Mouse (Mus musculus): ENCODE data around the gene Golga5.
"Not testable (repeated sequence)": the region's sequence is repeated elsewhere in the genome, so short reads cannot be mapped to it uniquely, and the experiment has no call there.

Golga5 gene

DNA sequence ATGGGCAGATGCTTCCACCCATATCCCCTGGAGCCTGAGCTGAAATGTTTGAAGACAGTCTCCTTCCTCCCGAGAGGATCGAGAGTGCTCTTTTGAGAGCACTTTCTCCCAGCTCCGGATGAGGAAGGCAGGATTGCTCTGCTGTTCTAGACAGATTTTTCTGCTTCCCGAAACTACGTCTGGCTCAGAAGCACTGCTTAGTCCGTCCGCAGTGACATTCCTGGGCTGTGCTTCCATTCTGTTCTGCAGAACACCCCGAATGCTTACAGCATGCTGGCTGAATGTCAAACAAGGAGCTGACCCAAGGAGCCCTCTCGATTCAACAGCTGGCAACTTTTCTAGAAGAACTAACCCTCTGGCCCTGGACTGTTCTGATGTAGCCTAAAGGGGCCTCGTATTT, 18.5 kb upstream of the Golga5 start:
- no peak for DNase-seq

DNA sequence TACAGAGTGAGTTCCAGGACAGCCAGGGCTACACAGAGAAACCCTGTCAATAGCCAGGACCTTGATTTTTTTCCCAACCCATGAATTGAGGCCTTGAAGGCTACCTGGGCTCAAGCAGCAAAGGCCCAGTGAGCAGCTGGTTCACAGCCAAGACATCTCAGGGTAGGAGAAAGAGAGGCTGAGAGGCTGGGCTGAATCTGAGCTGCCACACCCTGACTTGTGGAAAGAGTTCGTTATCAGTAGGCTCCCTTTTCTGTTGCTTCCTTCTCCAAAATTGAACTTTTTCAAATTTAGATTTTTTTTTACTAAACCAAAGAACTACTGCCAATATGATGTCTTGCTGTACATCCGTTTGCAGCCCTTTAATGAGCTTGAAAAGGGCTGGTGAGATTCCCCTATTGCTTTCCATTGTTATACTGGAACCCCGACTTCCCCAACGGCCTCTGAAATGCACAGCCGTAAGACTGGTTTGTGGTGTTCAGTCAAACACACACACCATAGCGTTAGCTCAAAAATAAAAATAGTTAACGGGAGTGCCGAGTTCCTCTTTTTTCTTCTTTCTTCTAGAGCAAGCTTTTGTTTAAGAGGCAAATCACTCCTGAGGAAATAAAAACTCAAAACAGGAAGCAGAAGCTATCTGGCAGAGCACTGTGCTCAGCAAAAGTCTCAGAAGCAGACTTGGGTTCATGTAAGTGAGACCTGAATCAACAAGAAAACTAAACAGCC, 17.6 kb upstream of the Golga5 start:
- DNase-seq = no peak

DNA sequence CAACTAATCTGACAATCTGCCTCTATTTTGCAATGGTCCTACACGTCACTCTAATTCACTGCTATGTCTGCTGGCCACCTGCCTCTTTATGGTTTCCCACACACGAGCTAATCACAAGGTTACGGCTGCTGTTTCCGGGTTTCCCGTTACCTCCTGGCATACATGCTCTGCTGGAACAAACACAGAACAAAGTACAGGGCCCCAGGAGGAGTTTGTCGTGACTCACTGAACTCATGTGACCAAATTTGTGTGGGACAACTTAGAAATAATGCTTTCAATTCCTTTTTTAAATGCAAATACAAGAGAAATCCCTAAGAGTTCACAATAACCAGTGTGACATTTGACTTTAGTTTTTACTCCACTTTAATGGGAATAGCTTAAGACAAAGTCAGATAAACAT, 15.4 kb upstream of the Golga5 start:
- DNase-seq = no peak

DNA sequence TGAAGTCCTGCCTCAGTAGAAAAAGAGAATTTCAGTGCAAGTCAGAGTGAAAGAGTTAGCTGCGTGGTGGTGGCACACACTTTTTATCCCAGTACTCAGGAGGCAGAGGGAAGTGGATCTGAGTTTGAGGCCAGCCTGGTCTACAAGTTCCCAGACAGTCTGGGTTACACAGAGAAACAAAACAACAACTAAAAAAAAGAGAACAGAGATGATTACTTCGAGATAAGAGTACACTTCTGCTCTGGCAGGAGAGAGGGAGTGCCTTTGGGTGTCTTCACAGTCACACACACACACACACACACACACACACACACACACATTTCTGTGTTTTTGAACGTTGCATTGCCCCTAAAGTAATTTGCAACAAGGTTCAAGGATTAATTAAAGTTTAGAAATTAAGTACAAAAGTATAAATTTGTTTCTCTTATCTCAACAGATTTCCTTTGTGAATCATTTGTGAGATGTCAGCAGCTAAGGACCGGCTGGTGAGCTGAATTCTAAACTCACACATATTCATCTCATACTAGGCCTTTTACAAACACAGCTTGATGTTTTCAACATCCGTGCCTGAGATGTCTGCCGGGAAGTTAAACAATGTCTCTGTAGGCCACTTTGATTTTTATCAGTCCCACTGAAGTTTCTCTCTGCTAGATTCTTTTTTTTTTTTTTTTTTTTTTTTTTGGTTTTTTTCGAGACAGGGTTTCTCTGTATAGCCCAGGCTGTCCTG, 12.3 kb upstream of the Golga5 start:
- DNase-seq = no peak

DNA sequence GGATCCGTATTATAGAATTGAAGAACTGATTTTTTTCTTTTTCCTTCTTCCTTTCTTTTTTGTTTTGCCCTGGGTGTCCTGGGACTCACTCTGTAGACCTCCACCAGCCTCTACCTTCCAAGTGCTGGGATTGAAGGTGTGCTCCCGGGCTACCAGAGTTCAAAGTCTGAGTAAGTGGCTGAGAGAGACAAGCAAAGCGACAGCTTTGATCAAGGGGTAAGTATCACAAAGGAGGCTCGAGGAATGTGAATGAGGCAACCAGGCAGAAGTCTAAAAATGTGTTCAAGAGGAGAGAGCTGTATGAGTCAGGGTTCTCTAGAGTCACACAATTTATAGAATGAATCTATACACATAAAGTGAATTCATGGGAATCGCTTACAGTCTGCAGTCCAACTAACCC, 8.9 kb upstream of the Golga5 start:
- no peak for DNase-seq

DNA sequence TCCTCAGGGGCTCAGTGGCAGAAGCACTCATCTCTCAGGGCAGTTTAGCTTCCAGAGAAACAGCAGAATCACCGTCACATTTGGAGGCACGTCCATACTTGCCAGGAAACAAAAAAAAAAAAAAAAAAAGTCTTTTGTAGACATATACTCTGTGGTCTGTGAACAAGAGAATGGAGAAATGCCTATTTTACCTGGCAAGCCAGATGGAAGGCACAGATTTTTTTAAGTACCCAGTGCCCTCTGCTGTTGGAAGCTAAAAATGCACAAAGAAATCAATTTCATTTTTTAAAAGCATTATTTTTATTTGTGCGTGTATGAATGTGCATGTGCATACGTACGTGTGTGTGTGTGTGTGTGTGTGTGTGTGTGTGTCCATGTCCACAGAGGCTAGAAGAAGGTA, 7.8 kb upstream of the Golga5 start:
- no peak for DNase-seq

DNA sequence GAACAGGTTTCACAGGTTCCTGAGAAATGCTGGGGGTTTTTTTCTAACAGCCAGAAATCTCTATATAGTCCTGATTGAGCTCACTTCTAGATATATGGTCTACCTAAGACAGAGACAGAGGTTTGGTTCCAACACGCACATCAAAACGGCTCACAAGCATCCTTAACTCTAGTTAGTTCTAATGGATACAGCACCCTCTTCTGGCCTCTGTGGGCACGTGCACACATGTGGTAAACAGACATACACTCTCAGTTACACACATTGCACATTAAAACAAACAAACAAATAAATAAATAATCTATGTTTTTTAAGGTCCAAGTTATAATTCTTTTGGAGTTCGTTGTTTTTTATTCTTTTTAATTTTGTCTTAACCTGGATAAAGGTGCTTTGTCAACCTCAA, 4.3 kb upstream of the Golga5 start:
- no peak for DNase-seq

DNA sequence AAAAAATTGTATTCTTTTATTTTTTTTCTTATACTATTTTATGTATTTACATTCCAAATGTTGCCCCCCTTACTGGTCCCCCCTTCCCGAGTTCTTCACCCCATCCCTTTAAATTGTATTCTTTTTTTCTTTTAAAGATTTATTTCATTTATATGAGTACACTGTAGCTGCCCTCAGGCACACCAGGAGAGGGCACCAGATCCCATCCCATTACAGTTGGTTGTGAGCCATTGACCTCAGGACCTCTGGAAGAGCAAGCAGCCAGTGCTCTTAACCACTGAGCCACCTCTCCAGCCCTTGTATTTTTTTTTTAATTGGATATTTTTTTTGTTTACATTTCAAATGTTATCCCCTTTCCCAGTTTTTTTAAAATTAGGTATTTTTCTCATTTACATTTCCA, 799 bp upstream of the Golga5 start:
- DNase-seq = no peak

DNA sequence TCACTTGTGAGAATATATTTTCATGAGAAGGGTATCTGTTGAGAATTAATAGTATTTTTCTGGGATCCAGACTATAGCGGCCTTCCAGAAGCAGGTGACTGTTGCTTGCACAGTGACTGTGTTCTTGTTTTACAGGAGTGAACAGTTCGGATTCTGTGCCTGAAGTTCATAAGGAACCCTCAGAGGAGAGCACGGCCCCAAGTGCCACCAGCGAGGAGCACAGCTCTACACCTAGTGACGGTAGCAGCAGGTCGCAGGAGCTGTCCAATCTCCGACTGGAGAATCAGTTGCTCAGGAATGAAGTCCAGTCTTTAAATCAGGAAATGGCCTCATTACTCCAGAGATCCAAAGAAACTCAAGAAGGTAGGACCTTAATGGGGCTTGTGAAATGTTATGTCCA, 5.5 kb downstream of the Golga5 start:
- no peak for DNase-seq

DNA sequence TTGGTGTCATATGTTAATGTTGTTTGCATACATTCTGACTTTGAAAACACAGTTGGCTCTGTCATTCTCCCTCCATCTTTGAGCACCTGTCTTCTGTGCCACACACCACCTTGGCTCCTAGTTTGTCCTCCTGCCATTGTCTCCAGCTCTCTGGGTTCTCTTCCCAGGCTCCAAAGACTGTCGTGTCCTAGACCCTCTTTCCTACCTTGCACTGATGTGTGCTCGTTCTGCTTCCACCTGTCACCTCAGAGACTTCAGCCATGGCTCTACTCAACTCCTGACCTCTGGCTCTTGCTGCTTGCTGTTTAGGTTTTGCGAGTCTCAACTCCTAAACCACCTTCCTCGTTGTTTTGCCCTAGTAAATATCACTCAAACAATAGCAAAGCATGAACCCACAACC, 11.5 kb downstream of the Golga5 start:
- no peak for DNase-seq

DNA sequence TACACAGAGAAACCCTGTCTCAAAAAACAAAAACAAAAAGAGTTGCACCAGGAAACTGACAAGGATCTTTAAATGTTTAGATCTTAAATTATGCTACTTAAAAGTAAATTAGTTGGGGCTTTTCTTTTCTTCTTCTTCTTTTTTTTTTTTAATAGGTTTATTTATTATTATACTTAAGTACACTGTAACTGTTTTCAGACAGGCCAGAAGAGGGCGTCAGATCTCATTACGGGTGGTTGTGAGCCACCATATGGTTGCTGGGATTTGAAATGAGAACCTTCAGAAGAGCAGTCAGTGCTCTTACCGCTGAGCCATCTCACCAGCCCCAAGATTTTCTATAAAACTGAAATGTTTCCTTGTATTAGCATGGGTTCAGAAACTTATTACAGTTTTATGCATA, 16.0 kb downstream of the Golga5 start:
- DNase-seq = no peak

DNA sequence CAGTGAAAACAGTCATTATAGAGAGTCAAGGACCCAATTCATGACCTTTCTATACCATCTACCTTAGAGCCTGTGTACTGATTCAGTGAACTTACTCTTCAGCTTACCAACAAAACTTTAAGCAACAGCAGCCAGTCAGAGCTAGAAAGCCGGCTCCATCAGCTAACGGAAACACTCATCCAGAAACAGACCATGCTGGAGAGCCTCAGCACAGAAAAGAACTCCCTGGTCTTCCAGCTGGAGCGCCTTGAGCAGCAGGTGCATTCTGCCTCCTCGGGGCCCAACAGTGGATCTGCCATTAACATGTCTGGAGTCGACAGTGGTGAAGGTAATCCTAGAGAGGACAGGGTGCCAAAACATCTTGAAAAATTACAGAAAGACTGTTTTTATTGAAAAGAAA, 23.0 kb downstream of the Golga5 start:
- DNase-seq = no peak

DNA sequence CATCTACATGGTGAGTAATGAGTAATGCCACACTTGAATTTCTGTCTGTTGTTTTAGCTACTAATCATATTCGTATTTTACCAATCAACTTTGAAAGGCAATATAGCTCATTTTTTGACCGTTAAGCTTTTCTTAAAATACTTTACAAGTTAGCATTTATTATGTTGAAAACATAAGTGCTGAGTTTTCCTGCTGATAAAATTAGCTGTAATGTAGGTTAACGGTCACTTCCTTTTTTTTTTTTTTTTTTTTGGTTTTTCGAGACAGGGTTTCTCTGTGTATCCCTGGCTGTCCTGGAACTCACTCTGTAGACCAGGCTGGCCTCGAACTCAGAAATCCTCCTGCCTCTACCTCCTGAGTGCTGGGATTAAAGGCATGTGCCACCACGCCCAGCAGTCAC, 26.8 kb downstream of the Golga5 start:
- DNase-seq = not testable (repeated sequence)

DNA sequence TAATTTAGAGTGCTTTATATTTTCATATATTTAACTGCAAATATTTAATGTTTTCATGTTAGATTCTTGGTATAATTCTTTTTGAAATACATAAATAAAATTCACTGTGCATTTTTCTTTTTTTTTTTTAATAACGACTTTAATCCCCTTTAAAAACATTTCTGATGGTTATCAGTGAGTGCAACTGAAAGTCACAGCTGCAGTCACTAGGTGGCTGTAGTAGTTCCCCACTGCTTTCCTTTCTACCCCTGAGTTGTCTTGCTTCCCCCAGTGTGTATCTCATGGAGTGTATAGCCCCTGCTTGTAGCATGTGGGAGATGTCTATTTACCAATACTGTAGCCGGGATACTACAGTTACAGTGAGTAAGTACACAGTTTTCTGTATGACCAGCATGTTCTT, 29.0 kb downstream of the Golga5 start:
- DNase-seq = no peak

DNA sequence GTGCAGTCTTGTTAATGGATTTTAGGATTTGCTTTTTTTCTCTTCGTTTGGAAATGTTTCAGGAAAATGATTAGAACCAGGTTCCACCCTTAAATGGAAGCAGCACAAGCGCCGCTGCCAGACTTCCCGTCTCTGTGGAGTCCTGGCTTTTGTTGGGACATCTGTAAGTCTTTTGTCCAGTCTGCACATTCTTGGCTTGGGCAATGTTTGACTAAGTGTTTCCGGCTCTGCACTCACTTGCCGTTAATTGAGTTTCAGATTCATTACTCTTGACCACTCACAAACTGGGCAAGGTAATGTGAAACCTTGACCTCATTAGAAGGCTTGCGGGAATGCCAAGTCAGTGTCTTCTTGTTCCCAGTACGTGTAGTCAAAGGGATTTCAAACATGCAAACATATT, 29.8 kb downstream of the Golga5 start:
- DNase-seq = no peak

DNA sequence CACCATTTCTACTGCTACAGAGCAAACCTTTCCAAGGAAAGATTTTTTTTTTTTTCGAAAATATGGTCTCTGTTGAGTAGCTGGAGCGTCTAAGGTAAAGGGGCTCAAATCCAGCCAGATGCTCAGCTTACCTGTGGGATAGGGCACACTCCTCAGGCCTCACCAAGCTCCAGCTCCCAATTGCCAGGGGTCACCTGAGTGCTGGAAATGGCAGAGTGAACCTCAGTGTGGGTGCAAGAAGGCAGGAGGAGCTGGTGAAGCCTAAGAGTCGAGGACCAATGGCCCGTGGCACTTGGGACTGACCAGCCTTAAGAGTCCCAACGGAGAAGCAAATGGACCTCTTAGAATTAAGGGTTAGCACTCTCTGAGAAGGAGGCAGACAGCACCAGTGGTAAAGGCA, 30.3 kb downstream of the Golga5 start:
- DNase-seq = no peak

DNA sequence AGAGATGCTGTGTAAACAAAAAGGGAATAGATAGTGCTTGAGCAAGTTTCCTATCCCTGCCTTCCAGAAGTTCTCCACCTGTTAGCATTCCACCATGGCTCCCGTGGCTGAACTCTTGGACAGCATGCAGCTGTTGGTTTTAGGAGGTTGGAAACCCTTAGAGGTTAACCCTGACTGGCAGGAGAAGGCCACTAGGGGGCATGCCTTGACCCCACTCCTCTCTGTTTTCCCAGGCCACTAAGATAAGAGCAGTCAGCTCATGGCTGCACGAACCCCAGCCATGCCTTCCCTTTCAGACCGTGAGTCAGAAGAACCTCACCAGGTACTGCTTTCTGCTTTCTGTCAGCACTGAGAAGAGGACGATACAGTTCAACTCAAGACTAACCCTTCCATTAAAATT, 30.8 kb downstream of the Golga5 start:
- peak; percentile 19 for DNase-seq

DNA sequence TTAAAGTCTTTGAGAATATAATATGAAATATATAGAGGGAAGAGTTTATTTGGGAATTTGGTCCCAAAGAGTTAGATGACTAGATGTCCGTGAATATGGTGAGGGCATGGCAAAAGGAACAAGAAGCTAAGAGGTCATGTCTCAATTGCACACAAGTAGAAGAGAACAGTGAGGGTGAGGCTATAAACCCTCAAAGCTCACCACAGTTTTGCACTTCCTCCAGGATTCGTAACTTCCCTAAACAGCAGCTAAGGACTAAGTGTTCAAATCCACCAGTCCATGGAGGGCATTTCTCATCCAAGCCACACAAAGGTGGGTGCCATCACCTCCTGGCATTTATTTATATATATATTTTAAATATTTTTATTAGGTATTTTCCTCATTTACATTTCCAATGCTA, 32.1 kb downstream of the Golga5 start:
- DNase-seq = no peak

DNA sequence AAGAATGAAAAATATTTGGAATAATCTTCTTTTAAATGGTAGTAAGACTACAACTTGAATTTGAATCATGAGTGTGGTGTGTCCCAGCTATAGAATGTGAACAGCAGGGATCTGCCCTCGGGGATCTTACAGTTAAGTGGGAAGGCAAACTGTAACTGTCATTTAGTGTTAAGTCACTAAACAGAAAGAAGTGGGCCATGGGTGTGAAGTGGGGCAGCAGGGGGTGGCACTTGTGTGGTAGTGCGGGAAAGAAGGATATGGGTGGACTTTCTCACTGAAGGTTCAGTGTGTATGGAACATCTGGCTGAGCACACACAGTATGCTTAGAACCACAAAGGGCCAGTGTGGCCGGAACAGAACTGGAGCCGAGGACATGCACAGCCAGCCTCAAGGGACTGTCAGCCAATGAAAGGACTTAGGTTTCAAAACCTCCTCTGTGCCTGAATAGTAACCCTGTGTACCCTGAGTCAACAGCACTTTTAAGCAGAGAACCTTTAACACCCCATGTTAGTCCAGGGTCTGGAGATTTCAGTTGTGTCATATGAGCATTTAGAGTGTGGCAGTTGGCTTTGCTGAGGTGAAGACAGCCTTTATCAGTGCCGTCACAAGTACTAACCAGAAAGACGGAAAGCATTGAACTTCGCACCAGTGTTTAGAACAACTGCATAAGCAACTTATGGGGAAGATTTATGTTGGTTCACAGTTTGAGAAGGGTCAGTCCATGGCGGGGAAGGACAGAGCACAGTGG, 33.1 kb downstream of the Golga5 start:
- no peak for DNase-seq

DNA sequence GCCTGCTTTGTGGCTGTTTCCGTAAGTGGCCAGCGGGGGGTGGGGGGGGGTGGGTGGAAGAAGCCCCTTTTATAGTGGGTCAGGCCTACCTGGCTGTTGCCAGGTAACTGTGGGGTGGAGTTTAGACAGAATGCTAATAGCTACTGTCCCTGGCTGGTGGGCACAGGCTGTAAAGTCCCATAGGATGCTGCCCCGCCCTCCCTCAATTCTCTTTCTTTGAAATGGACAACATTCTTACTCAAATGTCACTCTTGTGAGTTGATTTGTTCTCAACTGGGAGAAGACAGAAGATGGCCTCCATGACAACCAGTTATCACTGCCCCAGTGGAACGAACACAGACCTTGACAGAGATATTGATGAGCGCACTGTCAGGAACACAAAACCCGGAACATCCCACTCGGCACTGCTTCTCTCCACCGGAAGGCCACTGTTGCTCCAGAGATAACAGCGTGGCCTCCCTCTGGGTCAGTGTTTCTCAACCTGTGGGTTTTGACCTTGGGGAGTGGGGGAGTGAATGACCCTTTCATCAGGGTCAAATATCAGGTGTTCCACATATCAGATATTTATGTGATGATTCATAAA, 36.3 kb downstream of the Golga5 start:
- no peak for DNase-seq

DNA sequence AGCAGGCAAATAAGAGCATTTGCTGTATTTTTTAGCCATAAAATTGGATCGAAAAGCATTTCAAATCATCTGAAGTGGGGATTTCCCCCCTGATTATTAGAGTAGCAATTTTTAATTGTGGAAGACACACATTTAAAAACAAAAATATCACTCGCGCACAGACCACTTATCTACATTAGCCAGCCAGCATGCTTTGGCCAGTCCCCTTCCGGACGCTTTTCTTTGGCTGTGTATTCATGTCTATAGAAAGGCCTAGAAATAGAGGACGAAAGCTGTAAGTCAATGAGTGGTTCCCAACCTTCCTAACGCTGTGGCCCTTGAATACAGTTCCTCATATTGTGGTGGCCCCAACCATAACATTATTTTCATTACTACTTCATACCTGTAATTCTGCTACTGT, 37.0 kb downstream of the Golga5 start:
- DNase-seq = no peak

DNA sequence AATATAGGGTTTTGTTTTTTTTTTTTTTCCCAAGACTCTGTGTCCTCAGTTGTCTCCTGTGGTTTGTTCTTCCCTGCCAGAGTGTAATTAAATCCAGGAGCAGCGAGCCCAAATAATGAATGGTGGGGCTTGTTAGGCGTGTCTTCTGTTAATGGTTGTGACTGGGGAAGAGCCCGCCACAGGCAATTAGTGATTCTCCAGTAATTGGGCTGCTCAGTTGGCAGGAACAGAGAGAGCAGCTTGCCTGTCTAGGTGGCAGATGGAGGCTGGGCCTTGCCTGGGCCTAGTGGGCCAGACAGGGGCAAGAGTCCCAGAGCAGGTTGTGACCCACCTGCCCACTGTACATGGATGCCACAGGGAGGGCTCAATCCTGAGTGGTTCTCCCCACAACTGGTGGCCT, 42.4 kb downstream of the Golga5 start:
- DNase-seq = no peak

DNA sequence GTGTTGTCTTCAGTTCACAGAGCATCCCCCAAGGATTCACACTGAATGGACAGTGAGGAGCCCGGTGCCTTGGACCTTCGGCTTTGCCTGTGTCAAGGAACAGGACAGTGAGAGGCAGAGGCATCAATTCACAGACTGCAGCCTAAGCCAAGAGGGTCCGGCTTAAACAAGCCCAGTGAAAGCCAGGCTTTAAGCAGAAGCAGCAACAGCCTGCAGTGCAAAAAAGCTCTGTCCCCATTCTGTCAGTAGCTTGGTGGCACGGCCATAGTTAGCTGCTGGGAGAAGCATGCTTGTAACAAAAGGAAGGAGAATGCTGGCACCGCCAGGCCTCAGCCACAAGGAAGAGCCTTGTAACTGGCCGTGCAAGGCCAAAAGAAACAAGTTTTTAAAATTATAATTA, 45.2 kb downstream of the Golga5 start:
- DNase-seq = no peak

DNA sequence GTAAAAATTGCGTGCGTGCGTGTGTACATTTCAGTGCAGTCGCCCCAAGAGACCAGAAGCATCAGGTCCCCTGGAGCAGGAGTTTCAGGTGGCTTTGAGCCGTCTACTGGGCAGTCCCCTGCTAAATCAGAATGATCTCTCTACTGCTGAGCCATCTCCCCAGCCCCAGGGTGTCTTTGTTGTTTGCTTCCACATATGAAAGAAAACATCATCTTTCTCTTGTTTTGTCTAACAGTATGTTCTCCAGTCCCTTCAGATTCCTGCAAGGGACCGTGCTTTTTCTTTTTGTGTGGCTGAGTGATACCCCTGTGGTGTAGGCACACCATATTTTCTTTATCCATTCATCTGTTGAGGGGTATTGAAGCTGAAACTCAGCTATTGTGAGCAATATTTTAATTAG, 45.8 kb downstream of the Golga5 start:
- DNase-seq = no peak
